Mouse (Mus musculus) erythroblast, embryonic 14.5 days (primary cell): ENCODE data around the gene Rhox3g.
"Not testable (repeated sequence)": the region's sequence is repeated elsewhere in the genome, so short reads cannot be mapped to it uniquely, and the experiment has no call there.

Source experiments
- GATA1 ChIP-seq: IDR thresholded peaks from 2 replicates; pipeline ENCODE4 v1.6.1; 2012; ENCODE audit warnings: low read length, inconsistent platforms, mixed read lengths
- TAL1 ChIP-seq: IDR thresholded peaks from 3 replicates; pipeline ENCODE4 v1.6.1; 2012; ENCODE audit warnings: low read length, inconsistent platforms, mixed read lengths

DNA sequence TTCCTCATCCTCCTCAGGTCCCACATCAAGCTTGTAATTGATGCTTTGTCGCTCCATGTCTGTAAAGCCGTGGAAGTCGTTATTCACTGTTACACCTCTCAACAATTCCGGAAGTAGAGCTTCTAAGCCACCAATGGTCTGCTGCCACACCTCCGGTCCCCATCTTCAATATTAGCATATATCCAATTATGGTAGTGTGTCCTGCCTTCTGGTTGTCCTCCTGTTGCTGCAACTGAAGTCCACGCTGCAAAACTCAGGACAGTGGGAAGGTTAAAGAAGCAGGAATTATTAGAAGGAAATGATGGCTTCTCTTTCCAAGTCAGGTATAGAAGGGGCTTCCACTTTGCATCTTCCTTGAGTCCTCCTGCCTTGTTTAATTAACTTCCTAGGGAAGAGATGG, 15.0 kb upstream of the Rhox3g start, which contains the start of gene Rhox2g:
- TF ChIP-seq GATA1, TAL1: not testable (repeated sequence)
